Mouse (Mus musculus) CH12.LX (cell line): ENCODE data around the gene Hist1h4n. TPM values are rescaled to one million over a fixed set of nuclear protein-coding genes. Genes with fewer than 3 reads are reported as not detected.
A peak's percentile ranks its signal among the peaks of the same experiment; 100 is the strongest.

Experiments used
- DNase-seq: peaks from one replicate; pipeline ENCODE4 v3.0.0-alpha.2; 2013; ENCODE audit errors: extremely low read depth
- H3K27ac ChIP-seq: 2 replicates; pipeline ENCODE4 v1.5.1; 2012; ENCODE audit warnings: low read depth, mild to moderate bottlenecking, control low read depth, moderate library complexity; ENCODE audit not compliant: insufficient read depth
- H3K27me3 ChIP-seq: replicated peaks from 2 replicates; pipeline ENCODE3; 2012; ENCODE audit warnings: inconsistent platforms
- H3K36me3 ChIP-seq, 2 experiments: replicated peaks in 1 of 2; 2 replicates each; pipeline versions ENCODE3 to v1.6.1; 2012; ENCODE audit warnings: inconsistent platforms in 1 of 2, low read length in 1 of 2, mild to moderate bottlenecking in 1 of 2, mixed read lengths in 1 of 2, moderate library complexity in 1 of 2; ENCODE audit not compliant: control insufficient read depth in 1 of 2, insufficient read depth in 1 of 2
- H3K4me1 ChIP-seq, 2 experiments: 2 replicates each; pipeline ENCODE4 v1.6.1; 2012; ENCODE audit warnings: inconsistent platforms in 1 of 2, moderate library complexity in 1 of 2; ENCODE audit not compliant: insufficient read depth in 2 of 2, control insufficient read depth in 1 of 2
- H3K4me2 ChIP-seq: 2 replicates; pipeline ENCODE4 v1.6.1; 2012; ENCODE audit warnings: low read depth, mild to moderate bottlenecking, control low read depth; ENCODE audit not compliant: poor library complexity, insufficient read depth, severe bottlenecking
- H3K4me3 ChIP-seq, 3 experiments: fragments of 150-350 bp in 1 of 3; sonication (generic) in 1 of 3; replicated peaks in 1 of 3; 2 replicates each; pipeline versions ENCODE3 to v1.5.1; 2011 to 2012; ENCODE audit warnings: low read depth in 2 of 3, low read length in 2 of 3, mild to moderate bottlenecking in 2 of 3, moderate library complexity in 2 of 3, control low read depth in 1 of 3, improper control_type of control experiment in 1 of 3, inconsistent platforms in 1 of 3, mixed read lengths in 1 of 3; ENCODE audit not compliant: poor library complexity in 1 of 3
- H3K79me2 ChIP-seq: replicated peaks from 2 replicates; pipeline ENCODE4 v1.6.1; 2012; ENCODE audit warnings: mild to moderate bottlenecking, moderate library complexity; ENCODE audit not compliant: control insufficient read depth, poor library complexity, insufficient read depth, severe bottlenecking; ENCODE audit errors: extremely low read depth
- H3K9ac ChIP-seq: 2 replicates; pipeline ENCODE4 v1.6.1; 2012; ENCODE audit warnings: low read depth, mild to moderate bottlenecking, control low read depth, moderate library complexity; ENCODE audit not compliant: insufficient read depth
- H3K9me3 ChIP-seq: replicated peaks from 2 replicates; pipeline ENCODE3; 2012; ENCODE audit warnings: low read length, inconsistent platforms, mixed read lengths
- CHD1 ChIP-seq: IDR thresholded peaks from 2 replicates; pipeline ENCODE4 v1.6.1; 2012; ENCODE audit warnings: low read depth, low read length, improper control_type of control experiment, inconsistent platforms
- CHD2 ChIP-seq: IDR thresholded peaks from 2 replicates; pipeline ENCODE4 v1.6.1; 2011; ENCODE audit warnings: low read length, improper control_type of control experiment
- CTCF ChIP-seq, 2 experiments: IDR thresholded peaks in 1 of 2; conservative IDR thresholded peaks in 1 of 2; 2 replicates each; pipeline ENCODE4 v1.5.1; 2011 to 2012; ENCODE audit warnings: low read depth in 2 of 2, low read length in 2 of 2, improper control_type of control experiment in 1 of 2, inconsistent platforms in 1 of 2, mild to moderate bottlenecking in 1 of 2, moderate library complexity in 1 of 2
- E2F4 ChIP-seq: IDR thresholded peaks from 2 replicates; pipeline ENCODE4 v1.6.1; 2011; ENCODE audit warnings: low read depth, low read length, improper control_type of control experiment; ENCODE audit not compliant: insufficient replicate concordance
- ELF1 ChIP-seq: IDR thresholded peaks from 2 replicates; pipeline ENCODE4 v1.6.1; 2014; ENCODE audit warnings: low read depth, mild to moderate bottlenecking, inconsistent platforms, low read length, improper control_type of control experiment
- EP300 ChIP-seq: IDR thresholded peaks from 2 replicates; pipeline ENCODE4 v1.6.1; 2011; ENCODE audit warnings: low read length, improper control_type of control experiment
- ETS1 ChIP-seq: conservative IDR thresholded peaks from 2 replicates; pipeline ENCODE4 v1.6.1; 2012; ENCODE audit warnings: low read depth, mild to moderate bottlenecking, inconsistent platforms, low read length, improper control_type of control experiment, moderate library complexity
- GABPA ChIP-seq: IDR thresholded peaks from 2 replicates; pipeline ENCODE4 v1.6.1; 2012; ENCODE audit warnings: low read depth, low read length, improper control_type of control experiment, inconsistent platforms; ENCODE audit not compliant: insufficient replicate concordance
- HCFC1 ChIP-seq: IDR thresholded peaks from 2 replicates; pipeline ENCODE4 v1.6.1; 2012; ENCODE audit warnings: low read depth, mild to moderate bottlenecking, inconsistent platforms, low read length, improper control_type of control experiment
- IRF4 ChIP-seq: IDR thresholded peaks from 2 replicates; pipeline ENCODE4 v1.6.1; 2014; ENCODE audit warnings: low read depth, mild to moderate bottlenecking, inconsistent platforms, low read length, improper control_type of control experiment
- JUN ChIP-seq: IDR thresholded peaks from 2 replicates; pipeline ENCODE4 v1.6.1; 2011; ENCODE audit warnings: low read depth, mild to moderate bottlenecking, low read length, improper control_type of control experiment, moderate library complexity; ENCODE audit not compliant: insufficient read depth
- JUND ChIP-seq: conservative IDR thresholded peaks from 2 replicates; pipeline ENCODE4 v1.6.1; 2011; ENCODE audit warnings: low read depth, low read length, improper control_type of control experiment
- KAT2A ChIP-seq: IDR thresholded peaks from 2 replicates; pipeline ENCODE4 v1.6.1; 2012; ENCODE audit warnings: low read length, improper control_type of control experiment, inconsistent platforms; ENCODE audit not compliant: insufficient replicate concordance
- MAFK ChIP-seq: IDR thresholded peaks from 2 replicates; pipeline ENCODE4 v1.6.1; 2011; ENCODE audit warnings: low read length, improper control_type of control experiment; ENCODE audit not compliant: insufficient replicate concordance
- MAX ChIP-seq: IDR thresholded peaks from 2 replicates; pipeline ENCODE4 v1.6.1; 2011; ENCODE audit warnings: low read length, improper control_type of control experiment
- MAZ ChIP-seq: IDR thresholded peaks from 2 replicates; pipeline ENCODE4 v1.6.1; 2012; ENCODE audit warnings: low read depth, mild to moderate bottlenecking, inconsistent platforms, low read length, improper control_type of control experiment, moderate library complexity
- MEF2A ChIP-seq: IDR thresholded peaks from 2 replicates; pipeline ENCODE4 v1.6.1; 2014; ENCODE audit warnings: low read depth, mild to moderate bottlenecking, inconsistent platforms, low read length, improper control_type of control experiment, borderline replicate concordance
- MXI1 ChIP-seq: IDR thresholded peaks from 2 replicates; pipeline ENCODE4 v1.6.1; 2011; ENCODE audit warnings: mild to moderate bottlenecking, low read depth, low read length, improper control_type of control experiment
- MYC ChIP-seq: IDR thresholded peaks from 2 replicates; pipeline ENCODE4 v1.6.1; 2011; ENCODE audit warnings: low read depth, mild to moderate bottlenecking, improper control_type of control experiment, low read length
- NELFE ChIP-seq: IDR thresholded peaks from 2 replicates; pipeline ENCODE4 v1.6.1; 2011; ENCODE audit warnings: low read depth, low read length, improper control_type of control experiment
- NRF1 ChIP-seq: IDR thresholded peaks from 2 replicates; pipeline ENCODE4 v1.6.1; 2014; ENCODE audit warnings: low read depth, mild to moderate bottlenecking, inconsistent platforms, low read length, improper control_type of control experiment, moderate library complexity
- PAX5 ChIP-seq: IDR thresholded peaks from 2 replicates; pipeline ENCODE4 v1.6.1; 2012; ENCODE audit warnings: low read length, inconsistent platforms, mixed read lengths
- POLR2AphosphoS2 ChIP-seq: IDR thresholded peaks from 2 replicates; pipeline ENCODE4 v1.6.1; 2011; ENCODE audit warnings: low read depth, low read length, improper control_type of control experiment
- RAD21 ChIP-seq: IDR thresholded peaks from 2 replicates; pipeline ENCODE4 v1.6.1; 2011; ENCODE audit warnings: low read depth, mild to moderate bottlenecking, low read length, improper control_type of control experiment, moderate library complexity
- RCOR1 ChIP-seq: conservative IDR thresholded peaks from 2 replicates; pipeline ENCODE4 v1.6.1; 2012; ENCODE audit warnings: low read depth, mild to moderate bottlenecking, inconsistent platforms, low read length, improper control_type of control experiment
- TBP ChIP-seq: conservative IDR thresholded peaks from 2 replicates; pipeline ENCODE4 v1.6.1; 2011; ENCODE audit warnings: low read depth, low read length, improper control_type of control experiment
- UBTF ChIP-seq: IDR thresholded peaks from 2 replicates; pipeline ENCODE4 v1.6.1; 2012; ENCODE audit warnings: low read depth, mild to moderate bottlenecking, inconsistent platforms, low read length, improper control_type of control experiment, moderate library complexity
- USF1 ChIP-seq: IDR thresholded peaks from 2 replicates; pipeline ENCODE4 v1.6.1; 2014; ENCODE audit warnings: low read depth, mild to moderate bottlenecking, inconsistent platforms, low read length, improper control_type of control experiment
- USF2 ChIP-seq: conservative IDR thresholded peaks from 2 replicates; pipeline ENCODE4 v1.6.1; 2011; ENCODE audit warnings: low read depth, low read length, improper control_type of control experiment
- ZMIZ1 ChIP-seq: IDR thresholded peaks from 2 replicates; pipeline ENCODE4 v1.6.1; 2012; ENCODE audit warnings: low read depth, mild to moderate bottlenecking, inconsistent platforms, low read length, improper control_type of control experiment
- dilution Hi-C: fragments of 300-500 bp; cut with MboI; formaldehyde crosslinking; loops from 2 replicates; pipeline ENCODE4 v1.14.3; 2020; ENCODE audit warnings: low sequenced_read_pairs; ENCODE audit not compliant: extremely low pct_unique_long_range_greater_than_20kb, extremely low pct_ligation_motif_present
- in situ Hi-C: fragments of 300-500 bp; cut with MboI; formaldehyde crosslinking; loops from 3 replicates; pipeline ENCODE4 v1.14.3; 2019; ENCODE audit warnings: low sequenced_read_pairs, low pct_ligation_motif_present, low pct_unique_long_range_greater_than_20kb, mixed read lengths
- polyA plus RNA-seq: library from polyadenylated mRNA; unstranded; fragments of >175 nt; gene quantifications from 2 replicates; pipeline ENCODE4 v1.2.1, GENCODE M21; 2012; ENCODE audit warnings: low read depth; ENCODE audit not compliant: insufficient read length
- total RNA-seq, 2 experiments: library from RNA; depleted of rRNA; stranded (reverse); fragments of 300-350 nt in 1 of 2; fragments of >200 nt in 1 of 2; gene quantifications; 2 replicates each; pipeline ENCODE4 v1.2.3; 2012 to 2014

Hist1h4n gene
- total and polyA plus RNA-seq, 3 experiments = 152 to 5,322 TPM; not detected in 1

DNA sequence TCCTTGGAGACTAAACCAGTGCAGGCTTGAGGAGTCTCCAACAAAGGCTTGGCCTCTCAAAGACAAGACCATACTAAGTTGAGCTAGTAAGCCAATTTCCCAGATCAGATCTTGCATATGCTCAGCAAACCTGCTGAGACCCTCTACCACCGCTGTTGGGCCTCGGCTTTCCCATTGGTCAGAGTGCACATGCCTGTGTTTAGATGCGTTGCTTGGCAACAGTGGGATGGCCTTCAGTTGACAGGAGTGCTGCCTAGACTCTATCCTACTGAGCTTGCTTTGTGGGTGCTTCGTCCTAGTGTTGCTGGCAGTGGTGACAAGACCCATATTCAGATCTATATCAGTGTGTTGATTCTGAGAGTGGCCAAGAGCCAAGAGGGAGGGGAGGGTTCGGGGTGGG, 29.6 kb upstream of the Hist1h4n start:
- Histone ChIP-seq H3K4me1 (no peaks in the 10 kb centered on the region; a peak in 1 of 4 replicates), H3K27ac (no peak overlapping the region), H3K27me3 (peaks cover 12% of the 10 kb centered on the region), H3K4me3 (no peak overlapping the region), H3K79me2 (no peaks in the 10 kb centered on the region), H3K9me3 (no peaks in the 10 kb centered on the region), H3K36me3 (no peaks in the 10 kb centered on the region), H3K9ac (no peak overlapping the region), H3K4me2 (no peak overlapping the region)
- TF ChIP-seq CHD2 = no peak
- no peak for TF ChIP-seq MEF2A
- no peak for TF ChIP-seq JUN
- no peak for TF ChIP-seq ETS1
- TF ChIP-seq KAT2A = no peak
- no peak for TF ChIP-seq CHD1
- TF ChIP-seq POLR2AphosphoS2 = no peak
- TF ChIP-seq UBTF = no peak
- no peak for TF ChIP-seq MXI1
- TF ChIP-seq USF1 = no peak
- TF ChIP-seq E2F4 = no peak
- no peak for TF ChIP-seq EP300
- DNase-seq = no peak
- dilution Hi-C loops = no loop called here
- in situ Hi-C loops = loop anchor here (25.0 kb wide), 1 partner anchor 1576 kb away; no protein-coding TSS in a partner anchor

DNA sequence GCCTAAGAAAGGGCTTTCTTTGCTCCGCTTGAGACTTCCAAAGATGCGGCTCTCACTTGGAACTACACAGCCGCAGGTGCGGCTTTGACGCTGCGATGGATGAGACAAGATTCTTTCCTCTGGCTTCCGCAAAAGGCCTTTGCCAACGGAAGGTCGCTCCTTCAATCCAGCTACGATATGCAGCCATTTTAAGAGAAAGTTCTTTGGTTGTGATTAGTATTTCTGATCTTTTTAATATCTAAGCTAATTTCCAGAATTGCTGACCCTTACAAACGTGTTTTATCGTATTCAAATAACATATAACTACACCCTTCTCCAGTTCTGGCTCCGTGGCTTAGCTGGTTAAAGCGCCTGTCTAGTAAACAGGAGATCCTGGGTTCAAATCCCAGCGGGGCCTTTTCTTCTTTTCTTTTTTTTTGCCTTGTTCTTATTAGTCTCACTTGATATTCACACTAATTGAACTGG, 23.7 kb upstream of the Hist1h4n start:
- dilution Hi-C loops (no loop called here), in situ Hi-C loops (loop anchor here (25.0 kb wide), 1 partner anchor 1582 kb away; no protein-coding TSS in a partner anchor)
- peak; percentile 84 for DNase-seq
- Histone ChIP-seq H3K27ac (no peak overlapping the region), H3K4me2 (peak overlapping the region; percentile 50; the same call in 1 of the 2 replicates), H3K4me1 (peaks cover 0 to 28% of the 10 kb centered on the region in 2 experiments; a peak in 3 of 4 replicates), H3K9me3 (no peaks in the 10 kb centered on the region), H3K9ac (peak overlapping the region; percentile 83), H3K4me3 (peak overlapping the region; percentile 65 to 81 (median 69)), H3K36me3 (no peaks in the 10 kb centered on the region), H3K27me3 (peaks cover 2% of the 10 kb centered on the region), H3K79me2 (no peaks in the 10 kb centered on the region)
- no peak for TF ChIP-seq CHD1
- peak; percentile 42; the same call in 1 of the 2 replicates for TF ChIP-seq KAT2A
- no peak for TF ChIP-seq RAD21
- no peak for TF ChIP-seq JUND
- peak; percentile 98 for TF ChIP-seq MAFK
- TF ChIP-seq NELFE = no peak
- no peak for TF ChIP-seq MAZ
- TF ChIP-seq NRF1 = 0 out of 2 replicates have a peak, but pooled peaks have one; percentile 58
- no peak for TF ChIP-seq GABPA
- peak; percentile 100 for TF ChIP-seq TBP
- TF ChIP-seq ELF1 = peak; percentile 96
- TF ChIP-seq UBTF = no peak
- no peak for TF ChIP-seq CTCF (conservative IDR thresholded peaks at IDR 0.05 in 1 of 2, IDR thresholded peaks at IDR 0.05 in 1 of 2; ENCODE audit: low read depth in 2 of 2, low read length in 2 of 2)
- no peak for TF ChIP-seq ZMIZ1
- no peak for TF ChIP-seq IRF4
- peak; percentile 88; the same call in 1 of the 2 replicates for TF ChIP-seq E2F4
- no peak for TF ChIP-seq RCOR1
- TF ChIP-seq MAX = no peak
- no peak for TF ChIP-seq CHD2
- TF ChIP-seq PAX5 = no peak
- no peak for TF ChIP-seq EP300
- 0 out of 2 replicates have a peak, but pooled peaks have one; percentile 20 for TF ChIP-seq HCFC1
- TF ChIP-seq MYC = no peak
- no peak for TF ChIP-seq USF2
- TF ChIP-seq JUN = no peak
